Mouse (Mus musculus) limb, embryonic 11.5 days (tissue): ENCODE data around the gene A730071L15Rik. TPM values are rescaled to one million over a fixed set of nuclear protein-coding genes. Genes with fewer than 3 reads are reported as not detected.
A peak's percentile ranks its signal among the peaks of the same experiment; 100 is the strongest.

Experiments used
- ATAC-seq: fragments of 200-750 bp; cut with Nextera tagmentation; 2 replicates; pipeline ENCODE4 v1.8.0; 2017; ENCODE audit warnings: low read depth; ENCODE audit not compliant: insufficient number of reproducible peaks, low FRiP score, low TSS enrichment
- DNase-seq: peaks from one replicate; pipeline ENCODE4 v3.0.0-alpha.2; 2015; ENCODE audit warnings: low spot score
- H3K27ac ChIP-seq: fragments of 300-500 bp; sonication (generic); replicated peaks from 2 replicates; pipeline ENCODE4 v1.5.1; 2014; ENCODE audit warnings: low read depth, mild to moderate bottlenecking, low read length
- H3K27me3 ChIP-seq: fragments of 300-500 bp; sonication (generic); 2 replicates; pipeline ENCODE4 v1.6.1; 2014; ENCODE audit warnings: mild to moderate bottlenecking, low read length, mixed read lengths; ENCODE audit not compliant: control insufficient read depth, insufficient read depth
- H3K36me3 ChIP-seq: fragments of 300-500 bp; sonication (generic); 2 replicates; pipeline ENCODE4 v1.6.1; 2014; ENCODE audit warnings: mild to moderate bottlenecking, low read length, moderate library complexity, mixed read lengths; ENCODE audit not compliant: control insufficient read depth, insufficient read depth
- H3K4me1 ChIP-seq: fragments of 300-500 bp; sonication (generic); 2 replicates; pipeline ENCODE4 v1.6.1; 2014; ENCODE audit warnings: low read length, mixed read lengths; ENCODE audit not compliant: control insufficient read depth, insufficient read depth
- H3K4me2 ChIP-seq: fragments of 300-500 bp; sonication (generic); 2 replicates; pipeline ENCODE4 v1.6.1; 2014; ENCODE audit warnings: low read depth, mild to moderate bottlenecking, moderate library complexity; ENCODE audit not compliant: severe bottlenecking
- H3K4me3 ChIP-seq: fragments of 300-500 bp; sonication (generic); 2 replicates; pipeline ENCODE4 v1.5.1; 2014; ENCODE audit warnings: low read depth, low read length
- H3K9ac ChIP-seq: fragments of 300-500 bp; sonication (generic); 2 replicates; pipeline ENCODE4 v1.6.1; 2014; ENCODE audit warnings: mild to moderate bottlenecking, low read length
- H3K9me3 ChIP-seq: fragments of 300-500 bp; sonication (generic); 2 replicates; pipeline ENCODE4 v1.6.1; 2016; ENCODE audit warnings: low read length; ENCODE audit not compliant: control insufficient read depth
- WGBS: fragments of 180-500 bp; shearing (Covaris S2); extraction: QIAGEN DNeasy Blood & Tissue Kit; methylation state at CpG from one replicate; pipeline ENCODE4 v1.1.7; 2014; 5-methylcytosine and 5-hydroxymethylcytosine counted together
- polyA plus RNA-seq: library from polyadenylated mRNA; unstranded; fragments of >200 nt; fragmentation: Nextera tagmentation; extraction: Ambion mirVana; gene quantifications from 2 replicates; pipeline ENCODE4 v1.2.1, GENCODE M21; 2014

A730071L15Rik gene
- polyA plus RNA-seq, 1 experiment from 2014 or later: 0.67 TPM

GRCm38 (mm10) chr11:6218189-6218896, 18.5 kb downstream of the A730071L15Rik start:
- Histone ChIP-seq H3K4me3 (no peak overlapping the region), H3K27ac (no peak overlapping the region), H3K4me2 (no peak overlapping the region), H3K9me3 (no peaks in the 10 kb centered on the region), H3K9ac (no peak overlapping the region), H3K36me3 (no peaks in the 10 kb centered on the region), H3K27me3 (no peaks in the 10 kb centered on the region), H3K4me1 (no peaks in the 10 kb centered on the region)
- no peak for ATAC-seq
- WGBS: 84% methylated on average over 11 of the region's 11 CpGs
- no peak for DNase-seq

GRCm38 (mm10) chr11:6219967-6220366, 20.1 kb downstream of the A730071L15Rik start:
- WGBS: 87% methylated on average over 6 of the region's 6 CpGs
- no peak for ATAC-seq

GRCm38 (mm10) chr11:6222187-6222586, 22.4 kb downstream of the A730071L15Rik start:
- WGBS: 93% methylated on average over 10 of the region's 10 CpGs

More at GRCm38 (mm10) chr11:6219967-6220366, 20.1 kb downstream of the A730071L15Rik start:
- Histone ChIP-seq H3K36me3 (no peaks in the 10 kb centered on the region), H3K27ac (no peak overlapping the region), H3K27me3 (no peaks in the 10 kb centered on the region), H3K4me2 (no peak overlapping the region), H3K9me3 (no peaks in the 10 kb centered on the region), H3K9ac (no peak overlapping the region), H3K4me3 (no peak overlapping the region), H3K4me1 (no peaks in the 10 kb centered on the region)
- DNase-seq: no peak

GRCm38 (mm10) chr11:6224541-6225229, 24.9 kb downstream of the A730071L15Rik start:
- Histone ChIP-seq H3K9me3 (no peaks in the 10 kb centered on the region), H3K36me3 (no peaks in the 10 kb centered on the region), H3K4me3 (no peak overlapping the region), H3K4me1 (no peaks in the 10 kb centered on the region), H3K27ac (no peak overlapping the region), H3K9ac (no peak overlapping the region), H3K27me3 (no peaks in the 10 kb centered on the region), H3K4me2 (no peak overlapping the region)
- DNase-seq: peak; percentile 28
- WGBS: 77% methylated on average over 14 of the region's 14 CpGs
- no peak for ATAC-seq

More at GRCm38 (mm10) chr11:6222187-6222586, 22.4 kb downstream of the A730071L15Rik start:
- no peak overlapping the region for H3K4me2 ChIP-seq
- no peaks in the 10 kb centered on the region for H3K4me1 ChIP-seq
- no peak overlapping the region for H3K9ac ChIP-seq
- ATAC-seq (no peak), DNase-seq (no peak)
- no peak overlapping the region for H3K4me3 ChIP-seq
- no peaks in the 10 kb centered on the region for H3K27me3 ChIP-seq
- no peaks in the 10 kb centered on the region for H3K36me3 ChIP-seq
- H3K9me3 ChIP-seq: no peaks in the 10 kb centered on the region
- no peak overlapping the region for H3K27ac ChIP-seq

GRCm38 (mm10) chr11:6230012-6230411, 30.2 kb downstream of the A730071L15Rik start, which contains the start of gene Npc1l1:
TSS of gene Npc1l1 (minus strand) at chr11:6230143.
- H3K4me2 ChIP-seq: no peak within 1 kb of the TSS
- no peaks in the 10 kb centered on the region for H3K4me1 ChIP-seq
- no peaks in the 10 kb centered on the region for H3K27me3 ChIP-seq
- H3K9ac ChIP-seq: no peak within 1 kb of the TSS
- no peaks in the 10 kb centered on the region for H3K36me3 ChIP-seq
- no peak within 1 kb of the TSS for H3K4me3 ChIP-seq
- ATAC-seq (no peak), DNase-seq (no peak)
- H3K9me3 ChIP-seq: peaks cover 5% of the 10 kb centered on the region; the same call in 1 of the 2 replicates
- H3K27ac ChIP-seq: no peak within 1 kb of the TSS
- 79% methylated on average over 7 of the region's 7 CpGs for WGBS

- Histone ChIP-seq H3K9ac (no peak overlapping the region), H3K36me3 (no peaks in the 10 kb centered on the region), H3K4me1 (no peaks in the 10 kb centered on the region), H3K4me2 (no peak overlapping the region), H3K9me3 (peaks cover 7% of the 10 kb centered on the region; the same call in 1 of the 2 replicates), H3K27me3 (no peaks in the 10 kb centered on the region), H3K27ac (no peak overlapping the region), H3K4me3 (no peak overlapping the region)
- WGBS: 79% methylated on average over 4 of the region's 4 CpGs
- DNase-seq (no peak), ATAC-seq (no peak)
Observed at GRCm38 (mm10) chr11:6233025-6233424, 33.2 kb downstream of the A730071L15Rik start.

GRCm38 (mm10) chr11:6244707-6245106, 44.9 kb downstream of the A730071L15Rik start:
- H3K27ac ChIP-seq: no peak overlapping the region
- no peak overlapping the region for H3K4me3 ChIP-seq
- no peak for ATAC-seq
- 45% methylated on average over 19 of the region's 19 CpGs for WGBS
- H3K4me1 ChIP-seq: no peaks in the 10 kb centered on the region
- no peaks in the 10 kb centered on the region for H3K9me3 ChIP-seq
- H3K36me3 ChIP-seq: no peaks in the 10 kb centered on the region
- no peak overlapping the region for H3K4me2 ChIP-seq
- no peak overlapping the region for H3K9ac ChIP-seq
- no peaks in the 10 kb centered on the region for H3K27me3 ChIP-seq
- DNase-seq: no peak
